Mouse (Mus musculus): ENCODE data around the gene Inpp4a.
A peak's percentile ranks its signal among the peaks of the same experiment; 100 is the strongest.

Gene Inpp4a

GRCm38 (mm10) chr1:37357173-37357572 is 57.5 kb downstream of the Inpp4a start:
- DNase-seq (ENCODE audit: low spot score) = no peak

GRCm38 (mm10) chr1:37358621-37359020 is 59.0 kb downstream of the Inpp4a start:
- DNase-seq (ENCODE audit: low spot score) = no peak

DNA sequence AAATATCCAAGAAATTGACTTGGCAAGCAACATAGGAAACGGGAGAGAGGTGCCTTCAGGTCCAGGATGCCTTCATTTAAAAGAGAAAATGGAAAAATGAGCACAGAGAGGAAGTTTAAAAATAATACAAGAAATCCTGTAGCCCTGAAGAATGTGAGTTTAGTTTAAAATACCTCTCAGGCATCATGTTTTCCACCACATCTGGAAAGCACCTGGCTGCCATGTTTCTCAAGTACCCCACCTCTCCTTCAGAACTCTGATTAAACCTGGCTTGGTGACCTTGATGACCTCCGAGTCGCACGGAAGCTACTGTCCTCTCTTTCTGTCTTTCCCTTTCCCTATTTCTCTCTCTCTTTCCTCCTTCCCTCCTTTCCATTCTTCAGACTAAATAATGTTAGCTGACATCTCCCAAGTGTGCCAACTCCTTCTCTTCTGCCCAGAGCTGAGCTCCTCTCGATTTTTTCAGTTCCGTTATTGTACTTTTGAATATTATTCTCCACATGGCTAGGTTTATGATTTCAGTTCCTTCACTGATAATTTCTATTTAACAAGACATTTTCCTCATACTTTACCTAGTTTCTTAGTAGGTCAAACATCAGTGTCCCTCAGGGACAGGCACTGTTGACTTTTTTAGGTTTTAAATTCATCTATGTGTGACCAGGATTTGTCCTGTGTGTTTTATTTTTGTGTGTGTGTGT is 59.9 kb downstream of the Inpp4a start:
- no peak for DNase-seq (ENCODE audit: low spot score)

DNA sequence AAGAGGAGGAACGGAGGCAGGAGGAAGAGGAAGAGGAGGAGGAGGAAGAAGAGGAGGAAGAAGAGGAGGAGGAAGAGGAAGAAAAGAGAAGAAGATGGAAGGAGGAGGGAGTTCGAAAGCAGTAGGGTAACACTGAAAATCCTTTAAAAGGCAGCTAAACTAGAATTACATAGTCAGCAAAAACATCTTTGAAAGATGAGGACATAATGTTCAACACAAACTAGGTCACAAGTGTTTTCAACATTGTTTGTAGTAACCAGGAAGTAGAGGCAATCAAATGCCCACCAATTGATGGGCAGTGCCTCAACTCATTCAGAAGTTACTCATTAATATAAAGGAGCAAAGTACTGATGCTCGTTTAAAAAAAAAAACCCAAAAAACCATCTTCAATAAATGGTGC is 61.1 kb downstream of the Inpp4a start:
- no peak for DNase-seq (ENCODE audit: low spot score)

DNA sequence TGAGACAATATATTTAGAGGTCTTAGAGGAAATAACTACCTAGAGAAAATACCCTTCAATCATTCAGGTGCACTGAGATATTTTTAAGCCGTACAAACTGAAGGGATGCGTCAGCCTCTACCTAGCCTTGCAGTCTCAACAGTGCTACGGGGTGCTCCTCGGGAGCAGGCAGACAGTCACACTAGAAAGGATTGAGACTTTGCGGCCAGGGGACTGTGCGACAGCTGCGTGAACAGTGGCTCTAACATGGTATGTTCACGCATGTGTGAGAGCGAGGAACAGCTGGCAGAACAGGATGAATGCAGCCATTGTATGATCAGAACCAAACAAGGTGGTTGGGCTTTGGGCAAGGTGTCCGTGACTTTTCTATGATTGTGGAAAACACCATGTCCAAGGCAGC is 63.1 kb downstream of the Inpp4a start:
- DNase-seq (ENCODE audit: low spot score) = no peak

- DNase-seq (ENCODE audit: low spot score) = no peak
Measured at GRCm38 (mm10) chr1:37368125-37368524, 68.5 kb downstream of the Inpp4a start.

DNA sequence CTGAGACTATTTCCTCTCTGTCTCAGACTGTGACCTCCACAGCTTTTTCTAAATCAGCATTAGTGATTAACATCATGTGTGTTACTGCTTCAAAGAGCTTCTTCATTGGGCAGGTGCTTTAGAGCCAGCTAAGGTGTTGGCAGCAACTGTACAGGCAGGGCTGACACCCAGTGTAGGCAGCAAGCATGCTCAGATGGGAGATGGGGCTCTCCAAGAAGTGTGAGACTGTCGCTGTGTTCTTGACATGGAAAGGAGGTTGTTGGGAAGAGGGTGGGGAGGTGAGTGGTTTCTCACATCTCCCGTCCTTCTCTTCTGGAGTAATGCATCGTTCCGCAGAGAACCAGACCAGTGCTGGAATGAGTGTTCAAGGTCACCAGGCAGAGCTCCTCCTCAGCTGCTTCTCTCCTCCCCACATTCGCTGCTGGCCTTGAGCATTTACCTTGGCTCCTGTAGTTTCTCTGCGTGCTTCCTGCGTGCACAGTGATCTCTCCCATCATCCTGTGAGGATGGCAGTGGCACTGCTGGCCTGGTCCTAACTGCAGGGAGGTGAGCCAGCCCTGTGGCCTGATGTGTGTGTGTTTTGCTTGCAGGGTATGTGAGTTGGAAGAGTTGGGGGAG is 69.2 kb downstream of the Inpp4a start:
- peak; percentile 12 for DNase-seq (ENCODE audit: low spot score)

DNA sequence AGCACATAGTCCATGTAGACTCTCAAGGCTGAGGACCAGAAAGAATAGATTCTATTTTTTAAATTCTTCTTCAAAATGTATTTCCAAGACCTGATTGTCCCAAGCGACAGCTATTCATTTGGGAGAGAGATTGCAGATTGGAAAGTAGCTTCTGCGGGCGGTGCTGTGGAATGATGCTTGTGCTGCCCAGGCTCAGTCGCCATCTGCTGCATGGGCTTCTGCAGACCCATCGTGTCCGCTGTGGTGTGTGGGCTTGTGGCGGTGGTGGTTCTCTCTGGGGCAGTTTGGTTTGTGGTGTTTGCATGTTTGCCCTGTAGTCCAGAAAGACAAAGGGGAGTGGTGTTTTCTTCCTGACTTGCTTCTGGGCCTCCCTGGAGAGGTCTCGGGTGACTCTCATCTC is 76.5 kb downstream of the Inpp4a start:
- no peak for DNase-seq (ENCODE audit: low spot score)

DNA sequence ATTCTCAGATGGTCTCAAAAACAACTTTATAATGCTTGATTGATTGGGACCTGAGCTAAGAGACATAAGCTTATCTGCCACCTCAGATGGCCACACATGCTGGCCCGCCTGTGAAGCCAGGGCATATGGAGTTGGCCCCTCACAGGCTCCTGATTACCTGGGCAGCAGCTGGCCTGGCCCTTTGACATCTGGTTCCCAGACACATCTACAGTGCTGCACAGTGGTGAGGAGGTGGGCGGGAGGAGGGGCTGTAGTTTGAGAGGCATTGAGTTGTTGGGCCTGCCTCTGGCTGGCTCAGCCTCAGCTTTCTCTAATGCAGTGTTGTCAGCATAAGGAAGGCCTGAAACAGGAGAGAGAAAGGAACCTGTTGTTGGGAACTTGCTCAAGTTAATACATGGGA is 77.1 kb downstream of the Inpp4a start:
- DNase-seq (ENCODE audit: low spot score) = no peak

DNA sequence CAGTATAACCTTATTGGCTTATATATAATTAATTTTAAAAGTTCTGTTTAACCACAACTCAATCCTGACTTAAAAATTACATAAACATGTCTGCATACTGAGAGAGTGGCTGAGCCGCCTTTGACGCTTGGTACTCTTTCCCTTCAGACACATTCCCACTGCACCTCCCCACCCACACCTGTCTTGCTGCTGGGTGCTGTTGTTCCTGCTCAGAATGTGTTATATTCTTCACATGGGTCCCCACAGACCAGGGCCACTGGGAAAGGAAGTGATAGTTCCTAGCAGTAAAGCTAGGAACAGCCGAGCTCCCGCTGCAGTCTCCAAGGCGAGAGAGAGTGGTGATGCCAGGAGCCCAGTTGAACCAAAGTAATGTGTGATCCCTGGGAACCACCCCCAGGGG is 78.4 kb downstream of the Inpp4a start:
- DNase-seq (ENCODE audit: low spot score) = no peak

DNA sequence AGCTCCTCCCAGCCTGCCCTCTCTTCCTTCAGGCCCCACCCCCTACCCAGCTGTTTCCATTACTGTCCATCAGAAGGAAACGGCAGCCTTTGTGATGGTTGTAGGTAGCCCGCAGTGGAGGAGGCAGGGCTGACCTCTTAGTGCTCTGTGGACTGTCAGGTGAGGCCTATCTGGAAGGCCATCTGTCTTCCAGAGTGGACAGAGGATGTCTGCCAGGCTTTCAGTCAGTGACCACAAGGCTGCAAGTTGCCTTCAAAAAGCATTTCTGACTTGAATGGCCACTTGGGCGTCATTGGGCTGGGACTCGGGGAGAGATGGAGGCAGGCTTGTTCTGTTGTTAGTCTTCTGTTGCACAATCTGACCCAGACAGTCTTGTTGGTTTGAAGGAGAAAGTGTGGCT is 79.9 kb downstream of the Inpp4a start:
- no peak for DNase-seq (ENCODE audit: low spot score)

DNA sequence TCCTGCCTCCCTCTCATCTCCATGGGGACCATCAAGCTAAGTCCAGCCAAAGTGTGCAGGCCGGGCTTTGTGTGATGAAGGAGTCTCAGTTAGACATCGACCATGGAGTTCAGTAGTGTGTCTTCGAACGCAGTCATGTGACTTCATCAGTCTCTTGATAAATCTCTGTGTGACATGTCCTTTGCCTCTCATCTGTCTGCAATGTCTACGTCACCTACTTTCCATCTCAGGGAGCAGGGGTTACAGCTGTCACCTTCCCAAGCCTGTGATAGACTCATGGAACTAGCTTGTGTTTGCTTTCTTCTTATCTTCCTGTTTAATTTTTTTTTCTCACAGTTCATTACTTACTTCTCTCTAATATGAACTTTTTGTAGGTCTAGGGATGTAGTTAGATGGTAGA is 81.2 kb downstream of the Inpp4a start:
- no peak for DNase-seq (ENCODE audit: low spot score)

DNA sequence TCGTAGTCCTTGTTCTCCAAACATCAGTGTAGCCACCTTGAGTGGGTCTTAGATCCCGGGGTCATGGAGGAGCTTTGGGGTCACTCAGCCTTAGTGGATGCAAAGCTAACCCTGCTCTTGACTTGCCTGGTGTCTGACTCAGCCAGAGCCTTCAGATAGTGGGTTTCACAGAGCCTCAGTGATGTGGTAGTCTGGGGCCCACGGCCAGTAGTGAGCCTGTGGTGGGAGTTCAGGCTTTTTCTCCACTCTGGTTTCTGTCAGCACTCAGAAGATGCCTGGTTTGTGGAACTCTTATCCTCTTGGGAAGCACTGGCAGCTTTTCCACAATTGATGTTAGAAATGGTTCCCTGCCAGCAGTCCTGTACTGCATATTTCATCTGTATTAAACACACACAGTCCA is 84.6 kb downstream of the Inpp4a start:
- no peak for DNase-seq (ENCODE audit: low spot score)

DNA sequence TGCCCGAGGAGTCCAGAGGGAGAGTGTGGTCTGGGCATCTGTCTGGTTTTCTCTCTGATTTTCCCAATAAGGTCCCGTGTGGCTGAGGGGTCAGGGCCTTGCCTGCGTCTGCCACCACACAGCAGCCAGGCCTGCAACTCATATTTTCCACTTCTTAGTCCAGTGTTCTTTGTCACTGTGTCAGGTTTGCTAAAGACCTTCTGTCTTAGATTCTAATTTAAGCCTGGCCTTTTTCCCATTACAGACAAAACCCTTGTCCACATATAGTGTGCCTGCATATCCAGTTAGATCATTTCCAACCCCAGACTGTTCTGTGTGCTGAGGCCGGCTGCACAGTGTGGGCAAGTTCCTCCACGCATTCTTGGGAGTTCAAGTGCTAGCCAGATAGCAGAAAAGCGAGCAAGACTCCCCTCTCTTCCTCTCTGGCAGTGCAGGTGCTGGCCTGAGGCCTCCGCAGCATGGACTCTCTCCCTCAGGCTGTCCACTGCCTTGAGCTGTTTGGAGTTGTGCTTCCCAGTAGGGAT is 86.8 kb downstream of the Inpp4a start:
- no peak for DNase-seq (ENCODE audit: low spot score)

- DNase-seq (ENCODE audit: low spot score) = no peak
Measured at GRCm38 (mm10) chr1:37393174-37393573, 93.5 kb downstream of the Inpp4a start.

- DNase-seq (ENCODE audit: low spot score) = no peak
Measured at GRCm38 (mm10) chr1:37396481-37396880, 96.8 kb downstream of the Inpp4a start.

DNA sequence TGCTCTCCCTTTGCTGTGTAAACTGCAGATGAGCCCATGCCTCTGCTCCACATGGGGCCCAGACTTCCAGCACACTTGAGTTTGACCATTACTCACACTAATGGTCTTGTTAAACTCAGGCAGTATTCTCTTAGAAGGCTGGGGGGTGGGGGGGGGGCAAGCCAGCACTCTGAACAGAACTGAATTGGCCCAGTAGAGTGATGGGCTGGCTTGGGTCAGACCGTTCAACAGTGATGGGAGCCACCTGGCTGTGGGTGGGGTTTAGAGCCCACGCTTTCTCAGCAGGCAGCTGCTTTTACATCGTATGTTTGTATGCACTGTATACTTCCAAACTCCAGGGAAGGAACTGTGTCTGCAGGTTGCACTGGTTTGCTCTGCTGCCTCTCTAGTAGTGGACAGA is 99.3 kb downstream of the Inpp4a start:
- no peak for DNase-seq (ENCODE audit: low spot score)

GRCm38 (mm10) chr1:37399734-37400133 is 100.1 kb downstream of the Inpp4a start:
- no peak for DNase-seq (ENCODE audit: low spot score)

DNA sequence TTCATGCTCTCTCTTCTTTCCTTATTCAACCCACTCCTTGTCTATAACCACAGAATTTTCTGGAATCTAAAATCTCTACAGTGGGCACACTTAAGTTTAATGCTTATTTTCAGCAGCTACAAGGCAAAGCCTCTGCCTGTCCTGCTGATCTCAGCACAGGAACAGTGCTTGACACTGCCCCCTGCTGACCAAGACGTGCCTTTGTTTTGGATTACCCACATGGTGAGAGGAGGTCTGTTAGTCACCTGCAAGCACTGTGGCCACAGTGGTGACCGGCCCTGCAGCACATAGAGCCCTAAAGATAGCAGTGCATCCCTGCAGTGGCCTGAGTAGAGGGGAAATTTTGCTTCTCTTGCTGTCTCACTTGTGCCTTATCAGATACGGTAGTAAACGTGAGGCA is 102.0 kb downstream of the Inpp4a start:
- DNase-seq (ENCODE audit: low spot score) = peak; percentile 49

DNA sequence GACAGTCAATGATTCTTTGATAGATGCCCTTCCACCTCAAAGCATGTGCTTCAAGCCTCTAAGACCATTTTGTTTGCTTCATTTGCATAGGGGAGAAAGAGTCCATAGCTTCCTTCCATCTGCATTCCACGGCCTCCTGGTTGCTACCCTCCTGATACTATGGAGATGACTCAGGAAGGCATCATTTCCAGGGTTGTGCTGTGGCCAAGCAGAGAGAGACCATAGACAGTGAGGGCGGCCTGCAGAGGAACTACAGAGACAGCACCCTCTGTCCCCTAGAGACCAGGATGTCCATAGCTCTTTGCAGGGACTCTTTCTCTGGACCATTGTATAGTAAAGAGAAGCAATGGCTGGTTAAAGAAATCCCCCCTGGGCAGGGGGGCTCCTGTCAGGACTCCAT is 105.5 kb downstream of the Inpp4a start:
- DNase-seq (ENCODE audit: low spot score) = no peak

- DNase-seq (ENCODE audit: low spot score) = no peak
Measured at GRCm38 (mm10) chr1:37407228-37407627, 107.6 kb downstream of the Inpp4a start.

GRCm38 (mm10) chr1:37408059-37408458 is 108.4 kb downstream of the Inpp4a start:
- no peak for DNase-seq (ENCODE audit: low spot score)

DNA sequence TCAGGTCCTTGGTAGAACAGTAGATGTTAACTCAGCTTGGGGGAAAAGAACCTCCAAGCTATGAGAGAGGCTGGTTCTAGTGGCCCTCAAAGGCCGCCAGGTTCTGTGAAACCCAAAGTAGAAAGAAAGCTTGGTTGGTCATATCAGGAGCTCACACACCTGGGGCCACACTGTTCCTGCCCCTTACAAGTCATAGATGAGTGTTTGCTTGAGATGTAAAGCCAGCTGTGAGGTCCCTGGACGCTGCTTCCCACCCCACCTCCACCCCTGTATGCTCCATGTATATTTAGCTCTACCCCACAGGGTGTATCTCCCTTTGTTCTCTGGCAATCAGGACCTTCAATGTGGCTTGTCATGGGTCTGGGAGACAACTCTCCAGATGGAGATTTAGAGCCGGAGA is 109.0 kb downstream of the Inpp4a start:
- no peak for DNase-seq (ENCODE audit: low spot score)

- no peak for DNase-seq (ENCODE audit: low spot score)
Measured at GRCm38 (mm10) chr1:37409647-37410046, 110.0 kb downstream of the Inpp4a start.
